Mouse (Mus musculus) olfactory bulb, adult 2 months (tissue): ENCODE measurements around the gene Vps18.

Experiments
- CTCF ChIP-seq: fragments of 200-500 bp; IDR thresholded peaks from 2 replicates; pipeline ENCODE4 v1.5.1; 2012; ENCODE audit warnings: low read depth, mild to moderate bottlenecking, low read length, moderate library complexity; ENCODE audit not compliant: insufficient read depth
- POLR2A ChIP-seq: fragments of 200-500 bp; IDR thresholded peaks from 2 replicates; pipeline ENCODE4 v1.6.1; 2012; ENCODE audit warnings: mild to moderate bottlenecking, low read depth, low read length, moderate library complexity; ENCODE audit not compliant: insufficient read depth

GRCm38 (mm10) chr2:119320571-119320970 lies 32.0 kb downstream of the Vps18 start:
- TF ChIP-seq POLR2A (no peak), CTCF (no peak)
